Mouse (Mus musculus): ENCODE results near the gene Lrrc8b.

The Lrrc8b gene

DNA sequence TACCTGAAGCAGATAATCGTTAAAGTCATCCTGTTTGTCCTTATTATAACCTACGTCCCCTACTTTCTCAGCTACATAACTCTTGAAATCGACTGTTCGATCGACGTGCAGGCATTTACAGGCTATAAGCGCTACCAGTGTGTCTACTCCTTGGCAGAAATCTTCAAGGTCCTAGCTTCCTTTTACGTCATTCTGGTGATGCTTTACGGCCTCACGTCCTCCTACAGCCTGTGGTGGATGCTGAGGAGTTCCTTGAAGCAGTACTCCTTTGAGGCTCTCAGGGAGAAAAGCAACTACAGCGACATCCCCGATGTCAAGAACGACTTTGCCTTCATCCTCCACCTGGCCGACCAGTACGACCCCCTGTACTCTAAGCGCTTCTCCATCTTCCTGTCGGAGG is 65.0 kb downstream of the Lrrc8b start:
- no peak for DNase-seq (ENCODE audit: extremely low read depth, low read depth)

DNA sequence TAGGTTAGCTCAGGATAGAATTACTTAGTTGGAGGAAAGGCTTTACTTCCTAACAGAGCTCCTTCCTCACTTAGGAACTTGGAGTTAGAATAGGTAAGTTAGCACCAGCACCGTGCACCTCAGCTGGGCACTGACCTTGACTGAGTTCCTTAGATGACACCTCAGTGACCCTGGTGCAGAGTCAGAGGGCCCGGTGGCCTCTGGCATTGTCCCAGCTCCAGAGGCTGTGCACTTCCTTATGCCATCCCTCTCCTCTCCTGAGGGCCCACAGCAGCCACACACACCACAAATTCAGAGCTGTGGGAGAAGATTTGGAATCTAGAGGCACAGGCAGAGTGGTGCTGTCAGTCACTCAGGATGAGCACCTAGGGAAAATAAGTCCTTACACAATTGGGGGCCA is 68.1 kb downstream of the Lrrc8b start:
- no peak for DNase-seq (ENCODE audit: extremely low read depth, low read depth)

DNA sequence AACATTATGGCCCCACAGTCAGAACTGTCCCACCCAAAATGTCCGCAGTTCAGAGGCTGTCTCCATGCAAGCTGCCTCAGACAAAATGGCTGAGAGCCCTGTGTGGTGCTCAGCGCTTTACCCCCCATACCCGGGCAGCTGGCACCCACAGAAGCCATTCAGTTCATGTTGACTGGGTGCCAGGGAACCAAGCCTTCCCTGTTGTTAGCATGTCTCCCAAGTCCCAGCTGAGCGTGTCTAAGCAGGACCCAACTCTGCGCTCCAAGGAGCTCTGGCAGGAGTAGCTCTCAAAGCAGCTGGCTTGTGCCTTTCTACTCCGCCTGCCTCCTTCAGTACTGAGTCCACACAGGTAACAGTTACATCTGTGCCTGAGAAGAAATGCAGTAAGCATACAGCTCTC is 68.7 kb downstream of the Lrrc8b start:
- no peak for DNase-seq (ENCODE audit: extremely low read depth, low read depth)

DNA sequence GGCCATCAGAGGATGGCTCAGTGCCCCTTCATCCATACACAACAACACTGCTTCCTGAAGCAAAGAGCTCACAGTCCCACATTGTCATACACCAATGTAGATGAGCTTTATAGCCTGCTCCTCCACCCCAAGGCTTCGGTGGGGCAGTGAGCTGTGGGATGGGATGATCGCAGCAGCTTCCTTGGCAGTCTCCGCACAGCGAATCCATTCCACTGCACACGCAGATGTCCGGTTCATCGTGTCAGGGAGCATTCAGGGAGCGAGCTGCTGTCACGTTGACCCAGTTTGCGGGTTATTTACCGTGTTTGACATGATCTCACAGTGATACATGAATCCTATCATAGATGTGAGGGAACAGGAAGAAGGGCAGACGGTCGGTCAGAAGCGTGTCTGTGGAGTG is 69.3 kb downstream of the Lrrc8b start:
- no peak for DNase-seq (ENCODE audit: extremely low read depth, low read depth)

DNA sequence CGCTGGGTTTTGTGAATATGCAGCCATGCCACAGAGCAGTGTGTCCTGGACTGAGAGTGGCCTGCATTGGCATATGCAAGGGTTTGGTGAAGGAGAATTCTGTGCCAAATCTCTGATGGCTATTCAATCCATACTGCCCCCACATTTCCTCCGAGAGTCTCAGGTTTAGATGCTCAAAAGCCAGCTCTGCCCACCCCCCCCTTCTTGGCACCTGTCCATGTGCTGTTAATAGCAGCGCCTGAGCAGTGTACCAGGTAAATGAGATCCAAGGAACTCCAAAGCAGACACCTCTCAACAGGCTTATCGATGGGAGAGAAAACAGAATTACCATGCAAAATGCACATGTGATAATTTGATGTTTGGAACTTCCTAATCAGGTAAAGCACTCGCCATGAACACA is 74.6 kb downstream of the Lrrc8b start:
- DNase-seq (ENCODE audit: extremely low read depth, low read depth), result no peak

DNA sequence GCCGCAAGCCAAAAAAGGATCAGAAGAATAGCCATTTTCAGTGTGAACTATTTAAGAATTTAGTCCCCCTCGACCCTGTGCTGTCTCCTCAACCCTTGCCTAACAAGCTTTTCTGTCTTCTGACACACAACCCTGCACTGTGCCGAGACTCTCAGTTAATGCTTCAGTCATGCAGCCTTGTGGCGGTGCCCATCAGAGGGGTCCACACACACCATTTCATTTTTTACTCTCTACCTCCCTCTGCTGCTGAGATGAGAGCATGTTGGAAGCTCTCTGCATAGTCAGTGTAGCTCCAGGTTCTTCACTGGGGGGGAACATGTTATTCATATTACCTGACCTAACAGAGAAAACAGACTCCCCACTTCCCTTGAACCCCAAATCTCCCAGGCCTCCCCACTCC is 75.8 kb downstream of the Lrrc8b start:
- no peak for DNase-seq (ENCODE audit: extremely low read depth, low read depth)

DNA sequence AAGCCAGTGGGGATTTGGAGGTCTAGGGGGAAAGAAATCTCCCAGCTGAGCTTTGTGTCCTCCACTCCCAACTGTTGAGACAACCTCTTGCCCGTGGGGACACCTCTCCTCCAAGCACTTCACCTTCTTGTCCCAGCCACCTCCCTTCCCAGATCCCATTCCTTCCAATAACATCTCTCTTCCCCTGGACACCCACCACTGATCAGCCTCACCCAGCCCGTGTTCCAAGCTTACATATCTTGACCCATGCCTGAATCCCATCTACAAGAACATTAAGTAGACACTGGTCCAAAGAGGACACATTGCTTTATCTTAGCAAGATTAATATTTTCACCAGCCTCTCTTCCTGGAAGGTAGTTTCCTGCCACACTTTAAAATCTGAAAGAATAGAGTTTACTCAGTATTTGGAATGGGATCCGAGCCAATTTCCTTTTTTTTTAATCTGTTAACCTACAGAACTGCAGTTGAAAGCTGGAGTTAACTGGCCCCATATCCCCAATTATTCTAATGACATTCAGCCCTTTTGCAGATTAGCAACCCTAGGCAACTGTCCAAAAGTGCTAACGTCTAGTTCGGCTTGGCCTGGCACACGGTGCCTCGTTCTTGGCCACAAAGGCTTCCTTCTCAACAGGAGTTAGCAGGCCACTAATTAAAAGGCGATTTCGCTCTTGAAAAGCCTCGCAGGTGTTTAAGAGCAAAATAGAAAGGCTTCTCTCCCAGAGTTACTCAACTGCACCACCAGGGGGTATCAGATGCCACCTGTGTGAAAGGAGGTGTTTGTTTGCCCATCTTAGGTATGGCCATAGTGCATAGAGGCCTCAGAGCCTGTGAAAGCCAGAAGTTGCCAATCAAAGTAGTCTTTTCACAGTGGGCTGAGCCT is 77.0 kb downstream of the Lrrc8b start:
- peak; percentile 59 for DNase-seq (ENCODE audit: extremely low read depth, low read depth)

DNA sequence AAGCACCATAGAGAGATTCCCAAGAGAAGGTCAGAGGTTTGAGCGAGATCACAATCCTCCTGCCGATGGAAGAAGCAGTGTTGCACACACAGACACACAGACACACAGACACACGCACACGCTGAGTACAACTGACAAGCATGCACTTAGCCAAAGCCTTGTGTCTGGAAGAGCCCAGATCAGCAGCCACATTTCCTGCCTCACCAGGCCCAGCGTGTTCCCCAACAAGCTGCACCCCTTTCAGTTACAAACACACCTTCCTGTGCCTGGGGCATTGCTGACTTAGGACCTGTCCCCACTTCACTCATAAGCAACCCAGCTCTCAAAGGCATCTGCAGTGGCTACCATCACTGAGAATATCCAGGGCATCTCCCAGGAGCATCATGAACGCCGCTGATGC is 77.8 kb downstream of the Lrrc8b start:
- DNase-seq (ENCODE audit: extremely low read depth, low read depth), result no peak

DNA sequence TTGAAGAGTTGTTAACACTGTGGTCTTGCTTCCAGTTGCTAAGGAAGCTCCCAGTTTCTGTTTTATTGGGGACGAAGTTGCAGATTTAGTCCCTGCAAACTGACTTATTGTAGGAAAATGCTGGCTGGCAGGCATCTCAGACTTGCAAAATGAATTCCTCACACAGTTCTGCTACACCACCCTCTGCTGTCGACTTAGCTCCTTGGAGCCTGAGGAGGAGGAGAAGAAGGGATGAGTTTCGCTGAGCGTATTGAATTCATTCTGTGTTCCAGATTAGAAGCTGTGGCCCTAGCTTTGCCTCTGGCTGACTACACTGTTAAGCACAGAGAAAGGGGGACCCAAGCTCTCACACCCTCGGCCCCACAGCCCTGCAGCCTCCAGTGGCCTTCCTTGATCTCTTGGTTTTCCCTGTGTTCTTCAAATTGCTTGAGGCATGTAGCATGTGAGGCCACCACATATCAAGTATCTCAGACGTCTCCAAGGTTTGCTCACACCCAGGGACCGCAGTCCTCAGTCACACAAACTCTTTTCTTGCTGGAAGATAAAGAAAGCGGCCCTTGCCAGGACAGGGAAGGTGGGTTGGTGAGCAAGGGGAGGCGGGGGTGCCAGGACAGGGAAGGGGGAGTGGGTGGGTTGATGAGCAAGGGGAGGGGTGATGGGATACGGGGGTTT is 78.8 kb downstream of the Lrrc8b start:
- DNase-seq (ENCODE audit: extremely low read depth, low read depth), result no peak

DNA sequence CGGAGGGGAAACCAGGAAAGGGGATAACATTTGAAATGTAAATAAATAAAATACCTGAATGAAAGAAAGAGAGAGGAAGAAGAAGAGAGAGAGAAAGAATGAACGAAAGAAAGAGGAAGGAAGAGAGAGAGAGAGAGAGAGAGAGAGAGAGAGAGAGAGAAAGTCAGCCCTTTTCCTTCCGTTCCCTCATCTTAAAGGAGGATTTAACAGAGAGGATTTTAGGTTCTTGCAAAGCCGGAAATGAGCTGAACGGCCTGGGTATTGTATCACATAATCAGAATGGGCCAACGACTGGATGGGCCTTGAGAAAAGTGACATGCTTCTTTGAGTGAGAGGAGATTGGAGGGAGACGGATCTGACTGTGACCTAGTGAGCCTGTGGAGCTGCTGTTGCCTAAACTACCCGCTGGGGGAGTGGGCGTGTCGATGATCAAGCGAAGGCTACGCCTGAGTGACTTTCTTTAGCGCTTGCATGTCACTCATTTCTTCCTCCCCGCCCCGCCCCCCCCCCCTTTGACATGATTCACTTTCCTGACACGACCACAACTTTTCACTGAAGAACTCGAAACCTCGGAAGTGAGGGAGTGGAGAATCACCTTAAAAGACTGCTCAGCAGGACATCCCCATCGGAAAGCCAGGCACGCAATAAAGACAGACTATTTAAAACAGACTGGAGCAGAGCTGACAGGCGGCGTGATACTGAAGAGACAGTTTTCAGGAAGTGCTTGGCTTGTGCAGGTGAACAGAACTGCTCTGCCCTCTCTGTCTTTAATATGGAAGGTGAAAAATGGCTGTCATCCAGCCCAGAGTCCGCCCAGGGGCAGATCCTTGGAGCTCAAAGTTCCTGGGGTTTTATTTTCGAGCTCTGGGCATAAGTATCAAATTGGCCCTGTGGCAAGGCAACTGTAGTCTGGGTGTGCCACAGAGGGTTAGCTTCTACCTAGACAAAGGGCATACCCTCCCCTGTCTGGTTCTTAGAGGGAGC is 79.6 kb downstream of the Lrrc8b start:
- peak; percentile 86 for DNase-seq (ENCODE audit: extremely low read depth, low read depth)

DNA sequence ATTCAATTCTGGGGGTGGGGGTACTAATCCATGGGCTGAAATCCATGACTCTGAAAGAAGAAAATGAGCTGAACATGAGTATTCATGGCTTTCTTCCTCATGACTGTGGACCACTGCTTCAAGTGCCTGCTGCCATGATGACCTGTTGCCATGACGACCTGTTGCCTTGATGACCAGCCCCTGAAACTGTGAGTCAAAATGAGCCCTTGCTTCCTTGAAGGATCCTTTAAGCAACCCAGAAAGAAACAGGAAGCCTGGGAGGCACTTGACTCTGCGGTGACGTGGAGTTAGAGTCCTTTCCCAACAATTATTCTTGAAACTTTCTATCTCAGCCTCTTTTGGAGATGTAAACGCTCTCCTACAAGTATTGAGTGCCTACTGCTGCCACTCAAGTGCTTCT is 80.6 kb downstream of the Lrrc8b start:
- DNase-seq (ENCODE audit: extremely low read depth, low read depth), result no peak

DNA sequence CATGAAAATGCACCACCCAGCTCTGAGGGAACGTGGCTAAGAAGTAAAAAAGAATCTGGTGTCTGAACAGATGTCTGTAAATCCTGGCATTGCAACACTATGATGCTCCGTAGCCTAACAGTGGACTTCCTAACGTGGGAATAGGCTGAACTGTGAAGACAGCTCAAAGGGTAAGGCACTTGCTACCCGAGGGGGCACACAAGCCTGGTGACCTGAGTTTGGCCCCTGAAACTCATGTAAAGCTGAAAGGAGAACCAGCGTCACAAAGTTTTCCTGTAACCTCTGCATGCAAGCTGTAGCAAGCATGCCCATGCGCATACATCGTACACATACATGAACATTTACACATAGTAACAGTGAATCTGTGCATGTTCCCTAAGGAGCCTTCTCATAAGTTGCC is 81.0 kb downstream of the Lrrc8b start:
- no peak for DNase-seq (ENCODE audit: extremely low read depth, low read depth)

DNA sequence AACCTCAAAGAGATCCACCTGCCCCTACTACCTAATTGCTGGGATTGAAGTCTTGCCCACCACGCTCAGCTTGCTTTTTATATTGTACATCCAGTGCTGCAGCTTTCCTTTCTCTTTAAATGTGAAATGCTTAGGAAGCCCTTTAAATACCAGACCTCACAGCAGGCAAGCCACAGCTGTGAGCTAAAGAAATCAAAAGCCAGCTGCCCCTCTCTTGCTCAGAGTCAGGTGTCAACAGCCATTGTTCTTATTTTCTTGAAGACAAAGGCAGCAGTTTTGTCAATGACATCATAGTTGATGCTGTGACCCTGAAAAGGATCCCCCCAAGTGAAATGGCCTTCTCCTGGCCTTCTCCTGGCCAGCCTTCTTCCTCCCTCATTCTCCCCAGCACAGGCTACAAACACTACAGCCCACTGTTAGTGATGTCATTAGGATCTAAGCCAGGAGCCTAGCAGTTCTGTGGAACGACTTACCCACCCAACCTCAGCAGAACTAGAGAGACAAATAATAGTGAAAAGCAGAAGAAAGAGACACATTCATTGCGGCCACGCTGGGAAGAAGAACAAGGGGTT is 82.9 kb downstream of the Lrrc8b start:
- no peak for DNase-seq (ENCODE audit: extremely low read depth, low read depth)

DNA sequence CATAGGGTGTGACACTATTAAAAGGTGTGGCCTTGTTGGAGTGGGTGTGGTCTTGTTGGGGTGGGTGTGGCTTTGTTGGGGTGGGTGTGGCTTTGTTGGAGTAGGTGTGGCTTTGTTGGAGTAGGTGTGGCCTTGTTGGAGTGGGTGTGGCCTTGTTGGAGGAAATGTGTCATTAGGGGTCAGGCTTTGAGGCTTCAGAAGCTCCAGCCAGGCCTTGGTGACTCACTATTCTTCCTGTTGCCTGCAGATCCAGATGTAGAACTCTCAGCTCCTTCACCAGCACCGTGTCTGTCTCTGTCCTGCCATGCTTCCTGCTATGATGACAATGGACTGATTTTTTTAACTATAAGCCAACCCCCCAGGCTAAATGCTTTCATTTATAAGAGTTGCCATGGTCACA is 83.8 kb downstream of the Lrrc8b start:
- DNase-seq (ENCODE audit: extremely low read depth, low read depth), result no peak

DNA sequence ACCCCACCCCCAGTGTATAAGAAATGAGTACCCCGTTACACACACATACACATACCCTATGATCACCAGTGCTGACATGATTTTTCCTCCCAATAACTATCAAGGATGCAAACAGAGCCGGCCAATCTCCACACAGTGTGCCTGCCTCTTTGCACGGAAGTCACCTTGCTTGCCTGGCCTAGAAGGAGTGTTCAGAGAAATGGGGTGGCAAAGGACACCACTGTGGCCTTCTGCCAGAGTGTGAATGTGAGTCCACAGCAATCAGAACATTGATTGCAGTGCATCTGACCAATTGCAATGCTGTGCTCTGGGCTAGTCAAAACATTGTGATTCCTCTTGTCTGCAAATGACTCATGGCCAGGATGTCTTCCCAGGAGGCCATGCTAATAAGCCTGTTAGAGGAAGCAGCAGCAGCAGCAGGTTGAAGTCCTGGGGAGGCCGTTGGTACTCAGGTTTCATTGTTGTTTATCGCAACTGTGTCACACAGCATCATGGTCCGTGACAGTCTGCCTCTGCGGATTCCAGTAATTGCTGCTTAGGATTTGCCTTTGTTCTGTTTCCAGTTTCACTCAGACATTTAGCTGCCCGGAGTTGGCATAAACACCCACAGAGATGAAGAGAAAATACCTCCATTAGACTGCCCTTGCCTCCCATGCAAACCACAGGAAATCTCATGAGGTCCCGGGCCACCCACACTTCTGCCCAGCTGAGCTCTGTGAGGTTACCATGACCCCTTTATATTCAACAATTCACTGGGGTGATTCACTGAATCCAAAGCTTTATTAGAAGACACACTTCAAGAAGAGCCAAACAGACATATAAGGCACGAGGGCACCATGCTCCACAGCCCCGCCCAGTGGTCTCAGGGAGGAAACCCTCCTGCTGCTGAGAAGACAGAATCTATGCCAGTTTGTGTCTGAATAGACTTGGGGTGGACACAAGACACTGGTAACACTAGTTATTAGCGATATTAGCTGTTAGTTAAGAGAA is 84.9 kb downstream of the Lrrc8b start:
- DNase-seq (ENCODE audit: extremely low read depth, low read depth), result no peak

DNA sequence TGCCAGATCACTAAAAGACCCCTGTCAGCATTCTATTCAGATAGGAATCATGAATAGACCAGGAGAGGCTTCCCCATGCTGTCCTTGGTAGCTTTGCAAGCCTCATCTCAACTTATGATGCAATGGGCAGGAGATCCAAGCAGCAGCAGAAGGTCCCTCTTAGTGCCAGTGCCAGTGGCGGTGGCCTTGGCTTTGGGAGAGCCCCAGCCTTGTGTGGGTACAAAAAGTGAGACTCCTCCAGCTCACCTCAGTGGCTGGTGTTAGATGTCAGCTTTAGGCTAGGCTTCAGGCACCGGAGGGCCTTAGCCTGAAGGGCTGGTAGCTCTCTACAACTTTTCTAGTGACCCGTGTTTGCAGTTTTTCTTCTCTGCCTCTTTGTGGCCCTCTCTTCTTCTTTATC is 85.6 kb downstream of the Lrrc8b start:
- DNase-seq (ENCODE audit: extremely low read depth, low read depth), result no peak

DNA sequence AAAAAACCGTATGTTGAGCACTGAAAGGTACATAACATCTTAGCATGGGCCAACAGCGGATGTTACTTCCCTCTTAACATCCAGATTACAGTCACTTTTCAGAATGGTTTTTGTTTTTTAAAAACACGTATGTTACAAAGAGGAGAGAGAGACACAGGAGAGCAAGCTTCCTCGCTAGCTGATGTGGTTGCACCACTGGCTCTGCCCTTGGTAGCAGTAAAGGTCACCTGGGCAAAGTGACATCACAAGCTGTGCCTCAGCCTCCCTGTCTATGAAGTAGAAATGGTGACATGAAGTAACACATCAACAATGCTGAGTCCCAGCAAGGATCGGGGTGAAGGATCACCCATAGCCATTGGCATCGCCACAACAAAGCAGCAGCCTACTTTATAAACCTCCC is 93.2 kb downstream of the Lrrc8b start:
- no peak for DNase-seq (ENCODE audit: extremely low read depth, low read depth)

DNA sequence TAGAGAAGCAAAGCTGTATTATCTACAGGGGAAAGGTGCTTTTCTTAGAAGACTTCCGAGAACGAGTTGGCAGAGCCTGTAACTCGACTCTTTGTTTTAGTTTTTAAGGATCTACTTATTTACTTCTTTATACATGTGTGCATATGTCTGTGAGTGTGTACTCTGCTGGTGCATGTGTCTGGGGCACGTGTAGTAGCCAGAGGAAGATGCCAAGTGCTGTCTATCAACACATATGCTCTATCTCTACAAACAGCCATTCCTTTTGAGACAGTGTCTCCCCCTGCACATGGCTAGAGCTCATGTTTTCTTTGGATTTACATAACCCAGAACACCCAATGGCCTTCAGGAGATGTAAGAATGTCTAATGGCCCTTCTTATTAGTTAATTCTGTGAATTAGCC is 96.7 kb downstream of the Lrrc8b start:
- no peak for DNase-seq (ENCODE audit: extremely low read depth, low read depth)

DNA sequence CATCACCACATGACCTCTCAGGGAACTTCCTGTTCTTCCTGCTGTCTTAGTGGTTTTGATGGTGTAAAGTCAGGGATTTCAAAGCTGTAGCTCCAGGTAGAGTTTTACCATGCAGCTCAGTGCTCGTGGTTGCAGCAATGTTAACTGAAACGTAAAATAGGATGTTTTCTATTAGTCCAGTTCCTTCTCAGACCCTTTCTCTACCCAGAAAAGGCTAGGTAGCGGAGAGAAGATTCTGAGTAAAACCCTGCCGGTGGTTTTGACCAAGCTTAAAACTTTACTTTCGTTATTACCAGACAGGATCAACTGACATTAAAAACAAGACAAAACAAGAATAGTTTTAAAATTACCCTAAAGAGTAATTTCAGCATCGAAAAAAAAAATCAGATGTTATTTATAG is 100.0 kb downstream of the Lrrc8b start:
- no peak for DNase-seq (ENCODE audit: extremely low read depth, low read depth)

DNA sequence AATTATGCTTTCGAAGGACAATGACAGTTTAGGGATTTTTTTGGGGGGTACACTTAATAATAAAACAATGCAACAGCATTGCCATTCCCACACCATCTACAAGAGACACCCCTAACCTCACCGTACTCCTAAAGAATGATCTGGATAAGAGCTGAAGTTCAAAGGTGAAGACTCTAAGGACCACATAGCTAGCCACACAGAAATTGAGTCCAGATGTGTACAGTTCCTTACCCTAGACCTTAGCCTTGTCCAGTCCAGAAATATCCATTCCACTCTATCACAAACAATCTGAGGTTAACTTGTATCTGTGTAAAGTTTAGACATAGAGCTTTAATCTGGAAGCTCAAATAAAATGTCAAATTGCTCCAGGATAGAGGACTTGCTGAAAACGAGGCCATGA is 100.7 kb downstream of the Lrrc8b start:
- DNase-seq (ENCODE audit: extremely low read depth, low read depth), result no peak

Measured in MEL-GATA-1-ER (cell line).